Mouse (Mus musculus) embryonic fibroblast, embryonic 13.5 days (primary cell): ENCODE measurements around the gene Gm10392.

Experiments used
- CTCF ChIP-seq: IDR thresholded peaks from 2 replicates; pipeline ENCODE4 v1.5.1; 2011; ENCODE audit warnings: mild to moderate bottlenecking, control low read depth, low read length, moderate library complexity, borderline replicate concordance; ENCODE audit not compliant: insufficient read depth
- POLR2A ChIP-seq: IDR thresholded peaks from 2 replicates; pipeline ENCODE4 v1.6.1; 2011; ENCODE audit warnings: low read depth, mild to moderate bottlenecking, control low read depth, low read length, moderate library complexity

- TF ChIP-seq POLR2A (no peak), CTCF (no peak)
Measured at GRCm38 (mm10) chr11:77525804-77526486, 6.9 kb upstream of the Gm10392 start.
